Comparison of ENCODE assay signal across 12 mouse cellular contexts in the genomic region with DNA sequence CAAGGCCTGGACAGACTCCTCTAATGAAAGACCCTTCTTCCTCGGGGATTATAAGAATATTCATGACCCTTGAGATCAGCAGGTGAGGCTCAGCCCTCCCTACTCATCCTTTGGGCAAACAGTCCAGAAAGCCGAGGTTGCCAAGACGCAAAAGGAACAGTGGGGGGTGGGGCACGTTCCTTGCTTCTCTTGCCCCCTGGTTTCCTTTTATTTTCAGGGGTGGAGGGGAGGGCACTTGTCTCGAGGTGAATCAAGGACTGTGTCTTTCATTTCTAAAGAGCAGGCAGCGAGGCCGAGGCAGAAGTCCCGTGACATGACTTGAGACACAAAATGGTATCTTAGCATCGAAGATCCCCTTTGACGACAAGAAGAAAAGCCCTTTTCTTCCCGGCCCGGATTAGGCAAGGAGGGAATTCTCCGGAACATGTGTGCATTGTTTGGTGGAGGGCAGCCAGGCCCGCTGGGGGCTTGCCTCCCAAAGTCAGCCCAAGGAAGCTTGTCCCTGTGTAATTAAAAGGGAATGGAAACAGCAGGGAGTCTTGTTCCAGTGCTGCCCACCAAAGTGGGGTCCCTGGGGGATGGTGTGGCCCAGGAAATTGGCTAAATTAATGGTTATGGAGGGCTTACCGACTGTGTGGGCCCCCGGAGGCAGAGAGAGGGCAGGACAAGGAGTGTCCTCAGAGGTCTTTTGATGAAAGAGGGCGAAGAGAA.
DNase-seq lines count a peak whose midpoint lies in the region; ATAC-seq and TF ChIP-seq lines count a peak whose summit lies in the region.
"Had no signal": no experiment of that assay in that cellular context is flagged by ENCODE, and none has a peak within 500 bp of the region (broad histone marks: within the 10 kb centered on the region; RNA-seq: fewer than 3 reads in every experiment).

No protein-coding gene starts in this region.

- no peaks in the 10 kb centered on the region for H3K36me3 ChIP-seq in hindbrain, embryonic 12.5 days
- H3K36me3 ChIP-seq in midbrain, embryonic 14.5 days (ENCODE audit: control insufficient read depth, insufficient read depth, low read length): no peaks in the 10 kb centered on the region
- H3K36me3 ChIP-seq: G1E; heart, embryonic 12.5 days had no signal

- H3K4me3 ChIP-seq in hindbrain, embryonic 12.5 days: no peak overlapping the region
- H3K4me3 ChIP-seq in midbrain, embryonic 14.5 days (replicated peaks; ENCODE audit: low read depth, low read length): no peak overlapping the region
- H3K4me3 ChIP-seq in gastrocnemius, adult 2 months: no peak overlapping the region
- H3K4me3 ChIP-seq: heart, embryonic 12.5 days had no signal

- no peak for TF ChIP-seq CTCF in gastrocnemius, adult 2 months (IDR thresholded peaks at IDR 0.05)

- DNase-seq in R1 (ENCODE audit: low read depth, low spot score): peak; percentile 64
- DNase-seq in embryo, embryonic 9.5 days (ENCODE audit: extremely low spot score): peak; percentile 75
- peak; percentile 68 for DNase-seq in midbrain, embryonic 14.5 days
- DNase-seq in gastrocnemius, adult 2 months: no peak
- DNase-seq in lung, postnatal 36 days: no peak
- DNase-seq in heart, adult 8-10 months (ENCODE audit: low spot score): no peak
- DNase-seq: adrenal gland, postnatal 10 days; cerebellum, adult 8-10 months had no signal

- intact Hi-C loops in gastrocnemius, adult 2 months (cut with DNase I): no loop called here

- H3K27me3 ChIP-seq in hindbrain, embryonic 12.5 days: peaks cover 90% of the 10 kb centered on the region
- peaks cover 80% of the 10 kb centered on the region for H3K27me3 ChIP-seq in midbrain, embryonic 14.5 days (ENCODE audit: control insufficient read depth, insufficient read depth, low read length)
- H3K27me3 ChIP-seq: heart, embryonic 12.5 days had no signal

- 5% methylated on average over 17 of the region's 17 CpGs for WGBS in hindbrain, embryonic 12.5 days
- 1% methylated on average over 17 of the region's 17 CpGs for WGBS in midbrain, embryonic 14.5 days

- peaks cover 10% of the 10 kb centered on the region for H3K4me1 ChIP-seq in hindbrain, embryonic 12.5 days
- peaks cover 10% of the 10 kb centered on the region for H3K4me1 ChIP-seq in midbrain, embryonic 14.5 days (ENCODE audit: control insufficient read depth, insufficient read depth, low read length)

- ATAC-seq in hindbrain, embryonic 12.5 days (ENCODE audit: low FRiP score): peak; percentile 71
- peak; percentile 59; the same call in 1 of the 2 replicates for ATAC-seq in midbrain, embryonic 14.5 days (ENCODE audit: low FRiP score, low TSS enrichment)

- H3K27ac ChIP-seq in hindbrain, embryonic 12.5 days: no peak overlapping the region
- no peak overlapping the region for H3K27ac ChIP-seq in midbrain, embryonic 14.5 days (replicated peaks; ENCODE audit: low read depth, low read length)
- H3K27ac ChIP-seq in gastrocnemius, adult 2 months: no peak overlapping the region
- H3K27ac ChIP-seq: kidney, postnatal 0 days had no signal

- 0 out of 2 replicates have a peak overlapping the region, but pooled peaks have one; percentile 5 for H3K9ac ChIP-seq in hindbrain, embryonic 12.5 days
- no peak overlapping the region for H3K9ac ChIP-seq in midbrain, embryonic 14.5 days (replicated peaks; ENCODE audit: low read length)
- H3K9ac ChIP-seq: heart, embryonic 12.5 days had no signal

- no peaks in the 10 kb centered on the region for H3K9me3 ChIP-seq in hindbrain, embryonic 12.5 days (replicated peaks)
- no peaks in the 10 kb centered on the region for H3K9me3 ChIP-seq in midbrain, embryonic 14.5 days (ENCODE audit: control insufficient read depth, low read length)
- H3K9me3 ChIP-seq: G1E; heart, embryonic 12.5 days had no signal

- H3K4me2 ChIP-seq in hindbrain, embryonic 12.5 days (replicated peaks): peak overlapping the region; percentile 17; the same call in 1 of the 2 replicates
- peak overlapping the region; percentile 25; the same call in 1 of the 2 replicates for H3K4me2 ChIP-seq in midbrain, embryonic 14.5 days (ENCODE audit: low read length)
- H3K4me2 ChIP-seq: heart, embryonic 12.5 days had no signal

Comparison
In these comparisons a context has a peak if more than half of its experiments do, and no peak if none do; other contexts are left out.
1. DNase-seq: peak in R1 (single experiment), embryo, embryonic 9.5 days (single experiment) and midbrain, embryonic 14.5 days (single experiment); none in gastrocnemius, adult 2 months (single experiment), lung, postnatal 36 days (single experiment) and heart, adult 8-10 months (single experiment).